Mouse (Mus musculus): ENCODE results near the gene Nrp2.

Nrp2 gene

DNA sequence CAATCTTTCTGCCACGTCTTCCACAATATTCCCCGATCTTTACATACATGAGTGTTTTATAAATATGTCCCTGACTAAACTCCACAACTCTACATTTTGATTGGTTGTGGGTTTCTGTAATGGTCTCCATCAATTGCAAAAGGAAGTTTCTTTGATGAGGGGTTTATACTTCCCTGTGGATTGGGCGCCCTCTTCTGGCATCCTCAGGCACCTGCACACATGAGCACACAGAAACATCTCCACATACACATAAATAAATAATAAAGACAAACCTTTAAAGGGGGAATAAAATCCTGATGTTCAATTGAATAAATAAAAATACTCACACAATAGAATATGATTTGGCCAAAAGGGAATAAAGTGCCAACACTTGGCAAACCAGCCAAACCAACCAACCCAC is 117.1 kb downstream of the Nrp2 start:
- no peak for DNase-seq (ENCODE audit: low read depth, low spot score)

- no peak for DNase-seq (ENCODE audit: low read depth, low spot score)
Observed at GRCm38 (mm10) chr1:62821509-62822398, 118.7 kb downstream of the Nrp2 start.

DNA sequence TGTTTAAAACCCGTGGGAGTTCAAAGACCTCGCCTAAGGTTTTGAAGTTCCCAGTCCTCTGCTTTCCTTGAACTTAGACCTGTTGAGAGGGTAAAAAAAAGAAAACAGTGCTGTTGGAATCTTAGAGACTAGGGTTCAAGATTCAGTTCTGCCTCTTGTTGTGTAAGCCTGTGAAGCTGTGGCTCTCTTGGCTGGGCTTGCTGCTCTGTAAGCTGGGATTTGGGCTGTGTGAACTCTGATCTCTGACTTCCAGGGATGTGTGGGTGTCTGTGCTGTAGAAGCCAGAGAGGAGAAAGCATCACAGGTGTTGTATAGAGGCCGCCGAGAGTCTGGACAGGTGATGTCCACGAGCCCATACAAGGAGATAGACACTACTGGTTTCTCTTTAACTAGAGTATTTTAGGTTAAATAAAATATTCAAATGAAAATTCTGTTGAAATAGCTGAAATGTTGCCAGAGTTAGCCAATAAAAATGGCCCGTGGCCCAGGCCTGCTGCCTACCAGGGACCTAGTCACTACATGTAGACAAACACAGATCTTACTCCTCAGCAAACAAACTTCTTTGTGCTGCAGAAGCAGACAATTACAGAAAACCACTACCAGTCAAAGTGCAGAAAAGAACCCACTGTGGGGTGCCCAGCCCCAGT is 120.6 kb downstream of the Nrp2 start:
- DNase-seq (ENCODE audit: low read depth, low spot score), result no peak

DNA sequence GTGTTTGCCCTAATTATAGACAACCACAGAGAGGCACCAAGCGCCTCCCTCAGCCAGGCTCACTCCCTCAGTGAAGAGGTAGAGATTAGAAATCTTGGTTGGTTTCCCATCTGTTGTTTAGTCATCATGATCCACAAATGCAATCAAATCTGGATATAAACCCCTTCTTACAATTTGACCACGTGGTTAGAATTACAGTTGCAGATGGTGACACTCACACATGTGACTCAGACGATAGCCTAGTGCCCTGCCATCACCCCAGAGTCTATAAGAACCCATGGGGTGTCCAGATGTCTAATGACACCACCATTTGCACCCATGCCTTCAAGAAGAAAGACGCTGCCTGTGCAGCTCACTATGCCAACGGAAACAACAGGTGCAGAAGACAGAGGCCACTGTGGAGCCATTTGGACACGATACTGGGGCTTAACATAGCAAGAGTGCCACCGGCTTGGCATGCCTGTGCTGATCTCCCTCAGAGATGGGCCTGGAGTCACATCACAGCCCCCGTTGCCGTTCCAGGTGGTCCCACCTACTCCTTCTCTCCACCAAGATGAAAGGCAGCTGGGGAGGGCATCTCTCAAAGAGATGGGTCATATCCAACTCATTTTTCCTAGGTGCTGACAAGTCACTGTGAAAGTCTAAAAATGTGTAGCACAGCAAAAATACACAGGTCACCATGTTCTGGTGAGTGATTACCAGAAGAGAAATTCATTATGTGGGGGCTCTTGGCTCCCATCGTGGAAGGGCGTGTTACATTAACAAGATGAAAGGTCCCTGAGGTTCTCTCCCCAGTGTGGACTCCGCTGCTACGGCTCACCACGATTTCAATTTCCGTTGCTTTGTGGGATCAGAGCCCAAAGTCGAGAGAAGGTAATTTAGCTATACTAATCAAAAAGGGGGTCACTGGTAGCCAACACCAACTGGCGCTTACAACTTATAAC is 123.0 kb downstream of the Nrp2 start:
- DNase-seq (ENCODE audit: low read depth, low spot score), result no peak

DNA sequence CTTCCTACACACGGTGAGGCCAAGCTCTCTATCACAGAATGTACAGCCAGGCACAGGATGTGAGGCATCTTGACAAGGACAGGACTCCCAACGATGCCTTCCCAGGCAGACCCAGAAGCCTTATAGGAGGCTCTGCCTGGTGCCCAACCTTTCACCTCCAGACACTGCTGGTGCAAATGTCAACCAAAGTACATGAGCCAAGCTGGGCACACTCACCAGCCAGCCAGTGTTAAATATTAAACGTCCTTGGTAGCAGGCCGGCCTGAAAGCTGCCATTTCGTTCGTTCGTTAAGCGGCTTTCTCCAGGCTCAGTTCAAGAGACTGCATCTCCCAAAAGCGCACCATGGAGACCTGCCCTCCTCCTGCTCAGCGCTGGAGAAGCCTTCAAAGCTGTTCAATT is 124.2 kb downstream of the Nrp2 start:
- no peak for DNase-seq (ENCODE audit: low read depth, low spot score)

DNA sequence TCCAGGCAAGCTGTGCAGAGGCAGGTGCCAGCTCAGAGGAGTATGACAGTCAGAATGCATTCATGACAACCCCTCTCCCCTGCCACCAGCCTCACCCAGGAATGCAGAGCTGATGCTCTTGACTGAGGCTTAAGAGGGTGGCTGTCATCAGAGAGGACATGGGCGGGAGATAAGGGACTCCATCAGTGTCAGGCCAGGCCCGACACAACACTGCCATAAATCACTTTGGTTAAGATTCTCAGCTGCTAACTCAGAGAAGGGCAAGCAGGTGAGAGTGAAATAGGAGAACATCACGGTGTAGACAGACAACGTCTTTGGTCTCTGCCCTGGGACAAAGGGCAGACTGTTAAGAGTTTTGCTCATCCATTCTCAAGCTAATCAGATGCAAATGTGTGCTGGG is 125.1 kb downstream of the Nrp2 start:
- DNase-seq (ENCODE audit: low read depth, low spot score), result no peak

GRCm38 (mm10) chr1:62829690-62830417 is 126.8 kb downstream of the Nrp2 start:
- no peak for DNase-seq (ENCODE audit: low read depth, low spot score)

DNA sequence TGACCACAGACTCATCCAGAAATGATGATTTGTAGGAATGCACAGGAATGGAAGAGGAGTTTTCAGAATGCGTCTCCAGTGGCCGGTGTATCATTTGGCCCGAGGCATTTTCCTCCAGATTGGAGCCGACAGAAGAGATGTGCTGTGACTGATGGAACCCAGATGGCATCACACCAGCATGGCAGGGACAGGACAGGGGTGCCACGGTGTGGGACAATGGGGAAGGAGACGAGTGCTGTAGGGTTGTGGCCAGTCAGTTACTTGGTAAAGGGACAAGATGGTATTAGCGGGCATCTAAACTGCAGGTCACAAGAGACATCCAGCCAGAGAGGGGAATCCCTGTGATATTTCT is 127.3 kb downstream of the Nrp2 start:
- no peak for DNase-seq (ENCODE audit: low read depth, low spot score)

- DNase-seq (ENCODE audit: low read depth, low spot score), result no peak
Observed at GRCm38 (mm10) chr1:62831725-62832455, 128.8 kb downstream of the Nrp2 start.

DNA sequence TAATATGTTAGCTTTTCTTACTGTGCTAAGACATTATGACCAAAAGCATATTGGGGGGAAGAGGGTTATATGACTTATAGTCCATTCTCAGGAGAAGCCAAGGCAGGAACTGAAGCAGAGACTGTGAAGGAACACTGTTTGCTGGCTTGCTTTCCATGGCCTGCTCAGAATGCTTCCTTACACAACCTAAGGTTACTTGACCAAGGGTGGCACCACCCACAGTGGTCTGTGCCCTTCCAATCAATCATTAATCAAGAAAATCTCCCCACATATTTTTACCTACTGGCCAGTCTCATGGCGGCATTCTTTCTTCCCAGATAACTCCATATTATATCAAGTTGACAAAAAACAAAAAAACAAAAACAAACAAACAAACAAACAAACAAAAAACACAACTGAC is 130.3 kb downstream of the Nrp2 start:
- DNase-seq (ENCODE audit: low read depth, low spot score), result no peak

DNA sequence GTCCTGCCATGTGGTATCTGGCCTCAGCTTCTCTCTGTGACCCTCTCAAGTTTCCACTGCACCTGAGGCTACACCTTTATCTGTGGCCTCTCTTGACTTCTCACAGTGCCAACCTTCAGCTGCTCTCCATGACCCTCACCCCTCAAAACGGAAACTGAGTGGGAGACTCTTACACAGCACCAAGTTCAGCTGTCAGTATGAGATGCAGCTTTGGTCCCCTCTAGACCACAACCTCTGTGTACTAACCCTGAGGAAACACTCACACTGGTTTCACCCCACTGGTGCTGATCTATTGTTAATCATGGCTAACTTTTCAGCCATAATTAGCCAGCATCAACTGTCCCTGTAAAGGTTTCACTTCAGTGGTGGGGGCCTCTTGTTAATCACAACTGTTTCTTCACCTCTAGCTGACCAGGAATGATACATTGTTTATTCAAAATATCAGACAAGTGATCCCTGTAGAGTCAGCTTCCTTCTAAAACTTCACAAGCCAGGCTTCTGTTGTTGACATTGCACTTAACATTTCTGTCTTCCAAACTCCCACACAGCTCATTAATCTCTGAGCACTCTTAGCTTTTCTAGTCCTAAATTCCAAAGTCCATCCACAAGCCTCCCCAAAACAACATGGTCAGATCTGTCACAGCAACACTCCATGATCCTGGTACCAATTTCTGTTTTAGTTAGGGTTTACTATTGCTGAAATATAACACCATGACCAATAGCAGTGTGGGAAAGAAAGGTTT is 131.5 kb downstream of the Nrp2 start:
- no peak for DNase-seq (ENCODE audit: low read depth, low spot score)

GRCm38 (mm10) chr1:62838083-62838482 is 135.0 kb downstream of the Nrp2 start:
- DNase-seq (ENCODE audit: low read depth, low spot score), result no peak

DNA sequence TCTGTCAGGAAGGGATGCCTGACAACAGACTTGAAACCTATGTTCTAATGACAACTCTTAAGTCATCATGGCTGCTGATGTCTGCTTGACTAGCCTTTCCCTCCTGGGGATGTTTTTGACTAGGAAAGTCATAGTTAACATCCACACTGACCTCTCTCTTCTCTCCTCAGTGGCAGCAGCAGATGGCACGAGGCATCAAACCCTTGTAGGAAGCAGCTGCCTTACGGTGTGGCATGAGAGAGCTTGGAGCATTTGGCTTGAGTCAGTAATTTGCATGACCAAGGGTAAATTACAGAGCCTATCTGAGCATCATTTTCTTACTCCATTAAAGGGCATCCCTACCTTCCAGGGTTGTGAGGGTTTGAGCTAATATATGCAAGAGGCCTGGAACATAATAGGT is 135.5 kb downstream of the Nrp2 start:
- DNase-seq (ENCODE audit: low read depth, low spot score), result no peak

DNA sequence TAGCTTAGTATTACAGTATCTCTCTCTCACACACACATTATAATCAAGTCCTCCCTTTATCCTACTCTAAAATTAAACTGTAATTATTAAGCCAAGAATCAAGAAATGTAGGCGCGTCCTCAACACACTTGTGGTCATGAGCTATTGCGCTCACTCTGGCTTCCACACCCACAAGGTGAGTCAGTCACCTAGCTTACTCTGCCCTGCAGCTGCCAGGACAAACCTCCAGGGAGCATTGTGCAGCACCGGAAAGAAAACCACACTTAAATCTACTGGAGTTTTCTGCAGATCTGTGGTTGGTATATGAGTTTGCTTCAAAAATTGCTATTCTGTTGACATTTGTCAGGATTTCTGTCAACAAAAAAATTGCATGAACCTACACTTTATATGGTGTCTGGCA is 140.1 kb downstream of the Nrp2 start:
- no peak for DNase-seq (ENCODE audit: low read depth, low spot score)

DNA sequence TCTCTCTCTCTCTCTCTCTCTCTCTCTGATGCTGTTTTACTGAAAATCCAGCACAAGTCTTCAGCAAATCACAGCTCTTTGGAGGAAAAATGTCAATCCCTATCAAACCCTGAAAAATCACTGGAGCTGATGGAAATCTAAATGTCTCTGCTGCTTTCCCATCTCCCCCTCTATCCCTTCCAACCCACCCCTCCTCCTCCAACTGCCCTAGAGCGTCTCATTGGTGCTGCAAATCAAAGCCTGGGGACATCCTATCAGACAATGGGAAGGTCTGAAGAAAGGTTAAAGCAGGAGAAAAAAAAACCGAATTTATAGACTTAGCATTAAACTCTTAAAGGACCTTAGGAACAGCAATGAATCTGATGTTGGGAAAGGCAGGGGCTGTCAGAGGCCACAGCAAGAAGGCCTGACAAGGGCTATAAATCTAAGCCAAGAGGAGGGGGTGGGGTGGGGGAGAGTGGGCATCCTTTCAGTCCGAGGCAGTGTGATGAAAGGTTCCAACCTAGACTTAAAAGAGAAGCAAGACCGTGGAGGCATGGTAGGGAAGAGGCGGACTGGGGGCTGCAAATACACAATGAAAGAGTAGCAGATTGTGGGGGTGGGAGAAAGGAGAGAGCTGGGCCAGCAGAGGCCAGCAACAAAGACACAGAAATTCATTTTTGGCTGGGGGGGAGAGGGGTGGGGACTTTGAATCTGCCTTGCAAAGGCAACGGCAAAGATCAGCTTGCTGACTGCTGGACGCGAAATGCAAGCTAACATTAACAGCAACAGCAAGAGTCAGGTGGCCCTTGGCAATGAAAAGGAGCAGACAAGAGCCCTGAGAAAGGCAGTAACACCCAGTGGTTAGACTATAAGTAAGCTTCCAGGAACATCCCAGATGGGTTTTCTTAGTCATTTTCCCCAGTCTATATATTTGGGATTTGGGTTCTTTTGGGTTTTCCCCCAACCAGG is 148.2 kb downstream of the Nrp2 start:
- no peak for DNase-seq (ENCODE audit: low read depth, low spot score)

DNA sequence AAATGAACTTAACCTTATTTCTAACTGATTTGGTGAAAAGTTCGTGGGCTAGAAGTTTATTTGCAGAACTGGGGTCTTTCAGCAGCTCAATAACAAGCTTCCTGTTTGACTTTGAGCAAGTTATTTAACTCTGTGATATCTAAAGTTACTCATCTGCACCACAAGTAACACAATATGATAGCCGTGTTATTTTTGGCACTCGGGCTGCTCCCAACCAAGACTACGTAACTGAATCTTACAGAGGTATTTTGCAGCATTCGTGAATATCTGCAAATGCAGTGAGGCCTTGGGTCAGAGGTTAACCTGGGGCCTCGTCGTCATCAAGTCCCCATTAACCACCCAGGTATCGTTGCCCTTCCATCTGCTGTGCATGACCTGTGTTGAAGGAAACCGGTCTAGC is 150.3 kb downstream of the Nrp2 start:
- no peak for DNase-seq (ENCODE audit: low read depth, low spot score)

- DNase-seq (ENCODE audit: low read depth, low spot score), result no peak
Observed at GRCm38 (mm10) chr1:62853996-62854395, 150.9 kb downstream of the Nrp2 start.

- no peak for DNase-seq (ENCODE audit: low read depth, low spot score)
Observed at GRCm38 (mm10) chr1:62859098-62859497, 156.0 kb downstream of the Nrp2 start.

All from brain, embryonic 18.5 days (tissue).